Mouse (Mus musculus): ENCODE measurements around the gene Nfkb1.

DNA sequence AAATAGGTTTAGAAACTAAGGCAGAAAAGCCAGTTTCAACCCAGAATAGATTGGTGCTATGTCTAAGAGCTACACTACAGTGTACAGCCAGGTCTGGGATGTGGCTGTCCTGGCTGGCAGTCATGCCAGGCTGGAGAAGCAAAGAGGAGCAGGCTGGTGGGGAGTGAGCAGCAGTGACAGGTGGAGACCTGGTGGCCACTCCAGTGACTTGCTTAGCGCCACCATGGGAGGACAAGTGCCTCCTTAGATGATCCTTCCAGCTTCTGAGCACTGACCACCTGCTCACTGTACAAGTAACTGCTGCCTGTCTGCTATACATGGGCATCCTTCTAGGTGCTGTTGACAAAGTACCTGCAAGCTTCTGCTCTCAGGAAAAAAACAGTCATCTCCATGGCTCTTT is 44.7 kb downstream of the Nfkb1 start:
- no peak for TF ChIP-seq CTCF (IDR thresholded peaks at IDR 0.05; ENCODE audit: low read depth)
- no peak for TF ChIP-seq EP300 (IDR thresholded peaks at IDR 0.05; ENCODE audit: low read depth)
